In the genomic region with DNA sequence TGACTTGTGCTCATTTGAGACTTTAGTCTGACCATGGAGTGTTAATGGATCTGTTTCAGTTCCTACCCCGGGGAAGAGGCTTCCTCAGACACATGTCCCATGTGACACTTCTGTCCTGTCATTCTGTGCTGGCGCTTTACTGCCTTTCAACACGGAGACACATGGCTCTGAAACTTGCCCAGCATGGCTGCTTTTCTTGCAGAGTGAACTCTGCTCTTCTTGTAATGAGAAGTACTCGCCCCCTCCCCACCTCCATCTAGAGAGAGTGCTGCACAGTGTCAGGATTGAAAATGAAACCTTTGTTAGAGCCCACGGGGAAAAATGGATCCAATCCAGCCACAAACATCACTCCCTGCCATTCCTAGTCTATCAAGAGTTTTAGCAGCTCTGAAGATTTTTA, we compare ENCODE assay signal across 11 mouse cellular contexts.
DNase-seq lines count a peak whose midpoint lies in the region; ATAC-seq and TF ChIP-seq lines count a peak whose summit lies in the region.
"Had no signal": no experiment of that assay in that cellular context is flagged by ENCODE, and none has a peak within 500 bp of the region (broad histone marks: within the 10 kb centered on the region; RNA-seq: fewer than 3 reads in every experiment).

No protein-coding gene starts in this region.

- no peaks in the 10 kb centered on the region for H3K9me3 ChIP-seq in forebrain, embryonic 14.5 days (replicated peaks; ENCODE audit: control insufficient read depth, low read length)
- H3K9me3 ChIP-seq in forebrain, embryonic 11.5 days (ENCODE audit: control insufficient read depth, low read length): no peaks in the 10 kb centered on the region
- no peaks in the 10 kb centered on the region for H3K9me3 ChIP-seq in liver, embryonic 12.5 days (replicated peaks)
- H3K9me3 ChIP-seq in heart, embryonic 13.5 days: no peaks in the 10 kb centered on the region
- H3K9me3 ChIP-seq: midbrain, embryonic 12.5 days had no signal

- no peaks in the 10 kb centered on the region for H3K27me3 ChIP-seq in forebrain, embryonic 14.5 days (replicated peaks; ENCODE audit: control insufficient read depth, insufficient read depth, low read length)
- H3K27me3 ChIP-seq in forebrain, embryonic 11.5 days (ENCODE audit: control insufficient read depth, insufficient read depth, low read length): no peaks in the 10 kb centered on the region
- no peaks in the 10 kb centered on the region for H3K27me3 ChIP-seq in liver, adult 2 months (ENCODE audit: control insufficient read depth, insufficient read depth, low read length)
- no peaks in the 10 kb centered on the region for H3K27me3 ChIP-seq in liver, embryonic 12.5 days (replicated peaks)
- no peaks in the 10 kb centered on the region for H3K27me3 ChIP-seq in heart, embryonic 13.5 days (replicated peaks)
- H3K27me3 ChIP-seq: midbrain, embryonic 12.5 days had no signal

- peaks cover 34% of the 10 kb centered on the region for H3K36me3 ChIP-seq in forebrain, embryonic 14.5 days (ENCODE audit: control insufficient read depth, insufficient read depth, low read length)
- no peaks in the 10 kb centered on the region; the same call in 1 of the 2 replicates for H3K36me3 ChIP-seq in forebrain, embryonic 11.5 days (ENCODE audit: control insufficient read depth, insufficient read depth, low read length)
- peaks cover 9% of the 10 kb centered on the region for H3K36me3 ChIP-seq in liver, adult 2 months (ENCODE audit: control insufficient read depth, insufficient read depth, low read length)
- peaks cover 30% of the 10 kb centered on the region for H3K36me3 ChIP-seq in liver, embryonic 12.5 days
- peaks cover 35% of the 10 kb centered on the region for H3K36me3 ChIP-seq in heart, embryonic 13.5 days

- no peak overlapping the region for H3K4me2 ChIP-seq in forebrain, embryonic 14.5 days (ENCODE audit: low read length)
- H3K4me2 ChIP-seq in forebrain, embryonic 11.5 days (ENCODE audit: low read depth, low read length, severe bottlenecking): no peak overlapping the region
- H3K4me2 ChIP-seq in liver, embryonic 12.5 days: no peak overlapping the region
- peak overlapping the region; percentile 44 for H3K4me2 ChIP-seq in heart, embryonic 13.5 days
- H3K4me2 ChIP-seq: midbrain, embryonic 12.5 days had no signal

- no peak overlapping the region for H3K4me3 ChIP-seq in forebrain, embryonic 14.5 days (ENCODE audit: low read depth, low read length)
- H3K4me3 ChIP-seq in forebrain, embryonic 11.5 days (ENCODE audit: low read depth, low read length): no peak overlapping the region
- no peak overlapping the region for H3K4me3 ChIP-seq in liver, adult 2 months (ENCODE audit: insufficient read depth, low read depth, low read length)
- no peak overlapping the region for H3K4me3 ChIP-seq in liver, embryonic 12.5 days
- no peak overlapping the region for H3K4me3 ChIP-seq in heart, embryonic 13.5 days
- H3K4me3 ChIP-seq: midbrain, embryonic 12.5 days had no signal

- no peaks in the 10 kb centered on the region for H3K4me1 ChIP-seq in forebrain, embryonic 14.5 days (ENCODE audit: control insufficient read depth, insufficient read depth, low read length)
- no peaks in the 10 kb centered on the region for H3K4me1 ChIP-seq in forebrain, embryonic 11.5 days (replicated peaks; ENCODE audit: control insufficient read depth, insufficient read depth, low read length)
- peaks cover 2% of the 10 kb centered on the region; the same call in 1 of the 2 replicates for H3K4me1 ChIP-seq in liver, adult 2 months (ENCODE audit: control insufficient read depth, insufficient read depth, low read length)
- H3K4me1 ChIP-seq in liver, embryonic 12.5 days: peaks cover 5% of the 10 kb centered on the region; the same call in 1 of the 2 replicates
- peaks cover 40% of the 10 kb centered on the region for H3K4me1 ChIP-seq in heart, embryonic 13.5 days
- H3K4me1 ChIP-seq: midbrain, embryonic 12.5 days had no signal

- ATAC-seq in forebrain, embryonic 14.5 days: no peak
- no peak for ATAC-seq in forebrain, embryonic 11.5 days (replicated peaks; ENCODE audit: low FRiP score)
- ATAC-seq in liver, embryonic 12.5 days: no peak
- ATAC-seq in heart, embryonic 13.5 days (ENCODE audit: extremely low read depth, insufficient number of reproducible peaks, low FRiP score, low TSS enrichment): no peak
- no peak for ATAC-seq in cerebellum, adult (ENCODE audit: insufficient number of reproducible peaks, low FRiP score, low TSS enrichment)

- no peak overlapping the region for H3K27ac ChIP-seq in forebrain, embryonic 14.5 days (ENCODE audit: low read depth, low read length)
- H3K27ac ChIP-seq in forebrain, embryonic 11.5 days (ENCODE audit: low read depth, low read length): no peak overlapping the region
- H3K27ac ChIP-seq in liver, adult 2 months (replicated peaks; ENCODE audit: insufficient read depth, low read depth, low read length): no peak overlapping the region; the same call in 1 of the 2 replicates
- no peak overlapping the region for H3K27ac ChIP-seq in liver, embryonic 12.5 days
- H3K27ac ChIP-seq in heart, embryonic 13.5 days (replicated peaks): peak overlapping the region; percentile 55
- H3K27ac ChIP-seq: midbrain, embryonic 12.5 days had no signal

- DNase-seq in forebrain, embryonic 14.5 days (ENCODE audit: low spot score): peak; percentile 15
- no peak for DNase-seq in forebrain, embryonic 11.5 days (ENCODE audit: low spot score)
- DNase-seq in liver, adult 2 months (ENCODE audit: extremely low read depth, low read depth, low spot score): no peak
- DNase-seq in lung, postnatal 4 days: peak; percentile 25 to 27
- DNase-seq in adrenal gland, postnatal 14 days: no peak
- DNase-seq: cerebellum, adult 8-10 months; gastrocnemius, postnatal 14 days had no signal

- no peaks in the 10 kb centered on the region for H3K79me2 ChIP-seq in liver, adult 2 months (ENCODE audit: control insufficient read depth, insufficient read depth, low read length)

- TF ChIP-seq CTCF in liver, adult 2 months (IDR thresholded peaks at IDR 0.05; ENCODE audit: low read depth, low read length): no peak

- no peak for TF ChIP-seq POLR2A in liver, adult 2 months (IDR thresholded peaks at IDR 0.05; ENCODE audit: extremely low read depth, insufficient read depth, low read length)

- H3K9ac ChIP-seq in forebrain, embryonic 14.5 days (ENCODE audit: low read length): no peak overlapping the region
- no peak overlapping the region for H3K9ac ChIP-seq in forebrain, embryonic 11.5 days (ENCODE audit: low read length)
- H3K9ac ChIP-seq in liver, adult 2 months (ENCODE audit: low read depth, low read length): 0 out of 2 replicates have a peak overlapping the region, but pooled peaks have one; percentile 21
- H3K9ac ChIP-seq in liver, embryonic 12.5 days: no peak overlapping the region
- peak overlapping the region; percentile 55 for H3K9ac ChIP-seq in heart, embryonic 13.5 days
- H3K9ac ChIP-seq: midbrain, embryonic 12.5 days had no signal

- 53% methylated on average over 5 of the region's 5 CpGs for WGBS in forebrain, embryonic 14.5 days
- 70% methylated on average over 5 of the region's 5 CpGs for WGBS in forebrain, embryonic 11.5 days
- 53% methylated on average over 5 of the region's 5 CpGs for WGBS in liver, adult 2 months
- 65% methylated on average over 5 of the region's 5 CpGs for WGBS in liver, embryonic 12.5 days (ENCODE audit: insufficient replicate concordance)
- 26% methylated on average over 5 of the region's 5 CpGs for WGBS in heart, embryonic 13.5 days

Comparison
In these comparisons a context has a peak if more than half of its experiments do, and no peak if none do; other contexts are left out.
1. DNase-seq: peak in forebrain, embryonic 14.5 days (single experiment) and lung, postnatal 4 days (2 of 2); none in forebrain, embryonic 11.5 days (single experiment), liver, adult 2 months (single experiment) and adrenal gland, postnatal 14 days (single experiment).
2. H3K9ac ChIP-seq: peak in liver, adult 2 months (single experiment) and heart, embryonic 13.5 days (single experiment); none in forebrain, embryonic 14.5 days (single experiment), forebrain, embryonic 11.5 days (single experiment) and liver, embryonic 12.5 days (single experiment).